Mouse (Mus musculus): ENCODE data around the gene Zfhx3. TPM values are rescaled to one million over a fixed set of nuclear protein-coding genes. Genes with fewer than 3 reads are reported as not detected.

Zfhx3 gene
- polyA plus RNA-seq, 1 experiment from 2014 or later = 15.7 TPM

DNA sequence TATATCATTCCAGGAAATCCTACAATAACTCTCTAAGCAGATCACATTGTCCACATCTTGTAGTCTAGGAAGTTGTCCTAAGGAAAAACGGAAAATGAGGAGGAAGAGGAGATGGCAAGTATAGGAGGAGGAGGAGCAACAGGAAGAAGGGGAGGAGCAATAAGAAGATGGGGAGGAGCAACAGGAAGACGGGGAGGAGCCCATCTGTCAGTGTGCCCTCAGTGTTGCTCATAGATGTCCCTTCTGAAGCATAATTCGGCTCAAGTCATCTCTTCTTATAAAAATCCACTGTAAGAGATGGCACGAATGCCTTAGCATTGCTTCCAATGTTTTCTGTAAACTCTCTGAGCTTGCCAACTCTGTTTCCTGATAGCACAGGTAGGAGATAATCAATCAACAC is 640.8 kb downstream of the Zfhx3 start:
- WGBS = 87% methylated on average over 4 of the region's 4 CpGs
- H3K4me3 ChIP-seq (ENCODE audit: low read depth, low read length) = no peak overlapping the region
- no peak overlapping the region for H3K27ac ChIP-seq (ENCODE audit: low read depth)
- H3K36me3 ChIP-seq (ENCODE audit: control insufficient read depth, insufficient read depth, low read length) = no peaks in the 10 kb centered on the region
- ATAC-seq (replicated peaks; ENCODE audit: low FRiP score, low TSS enrichment, low read depth) (no peak), DNase-seq (ENCODE audit: low spot score) (no peak)
- H3K9ac ChIP-seq (ENCODE audit: low read length) = no peak overlapping the region
- 0 out of 2 replicates have a peak, but pooled peaks cover 6% of the 10 kb centered on the region for H3K4me1 ChIP-seq (replicated peaks; ENCODE audit: control insufficient read depth, insufficient read depth, low read length)
- H3K27me3 ChIP-seq (replicated peaks; ENCODE audit: control insufficient read depth, insufficient read depth, low read length) = no peaks in the 10 kb centered on the region
- H3K9me3 ChIP-seq (ENCODE audit: control insufficient read depth, low read length) = no peaks in the 10 kb centered on the region
- H3K4me2 ChIP-seq (ENCODE audit: low read length) = no peak overlapping the region

DNA sequence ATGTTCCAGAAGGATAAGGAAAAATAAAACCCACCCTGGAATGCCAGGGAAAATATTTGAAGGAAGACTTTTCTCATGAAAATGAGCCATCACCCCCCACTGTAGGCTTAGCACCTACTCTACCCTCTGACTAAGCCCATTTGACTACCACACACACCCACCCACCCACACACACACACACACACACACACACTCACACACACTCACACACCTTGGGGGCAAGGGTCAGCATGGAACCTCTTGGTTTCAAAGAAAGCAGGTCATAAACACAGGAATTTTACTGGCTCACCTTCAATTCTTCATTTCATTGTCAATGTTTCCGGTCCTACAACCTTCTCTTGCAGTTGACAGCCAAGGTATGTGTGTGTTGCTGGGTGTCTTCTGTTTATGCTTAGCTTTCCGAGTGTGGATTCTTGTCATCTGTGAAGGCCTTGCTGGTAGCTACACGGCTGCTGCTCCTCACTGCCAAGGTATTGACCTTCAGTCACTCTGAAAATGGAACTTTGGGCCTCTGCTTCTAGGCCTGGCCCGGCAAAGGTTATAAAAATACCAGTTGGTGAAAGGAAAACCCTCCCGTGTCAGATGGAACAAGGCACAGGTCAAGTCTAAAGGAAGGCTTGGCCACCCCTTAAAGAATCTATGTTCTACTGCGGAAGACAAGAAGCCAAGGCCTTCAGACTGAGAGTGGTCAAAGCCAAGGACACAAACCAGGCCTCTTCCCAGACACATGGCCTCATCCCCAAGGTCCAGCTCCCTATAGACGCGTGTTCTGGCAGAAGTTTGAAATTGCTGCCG is 641.6 kb downstream of the Zfhx3 start:
- Histone ChIP-seq H3K4me2 (ENCODE audit: low read length) (no peak overlapping the region), H3K4me3 (ENCODE audit: low read depth, low read length) (no peak overlapping the region), H3K9me3 (ENCODE audit: control insufficient read depth, low read length) (no peaks in the 10 kb centered on the region), H3K36me3 (ENCODE audit: control insufficient read depth, insufficient read depth, low read length) (no peaks in the 10 kb centered on the region), H3K9ac (ENCODE audit: low read length) (no peak overlapping the region), H3K27me3 (replicated peaks; ENCODE audit: control insufficient read depth, insufficient read depth, low read length) (no peaks in the 10 kb centered on the region), H3K4me1 (replicated peaks; ENCODE audit: control insufficient read depth, insufficient read depth, low read length) (no peaks in the 10 kb centered on the region), H3K27ac (ENCODE audit: low read depth) (no peak overlapping the region)
- WGBS = 62% methylated on average over 9 of the region's 9 CpGs
- ATAC-seq (replicated peaks; ENCODE audit: low FRiP score, low TSS enrichment, low read depth) (no peak), DNase-seq (ENCODE audit: low spot score) (no peak)

DNA sequence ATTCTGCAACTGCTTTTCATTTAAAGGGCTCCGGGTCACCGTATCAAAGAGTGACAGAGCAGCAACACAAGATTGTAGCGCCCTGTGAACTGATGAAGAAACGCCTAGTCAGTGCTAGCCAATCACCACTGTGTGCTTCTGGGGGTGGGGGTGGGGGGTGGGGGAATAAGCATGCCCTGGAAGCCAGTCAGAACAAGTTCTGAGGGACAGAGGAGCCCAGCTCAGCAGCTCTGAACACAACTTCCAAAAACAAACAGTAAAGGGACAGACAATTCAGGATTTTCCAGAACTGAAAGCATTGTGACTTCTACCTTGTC is 642.2 kb downstream of the Zfhx3 start:
- ATAC-seq (replicated peaks; ENCODE audit: low FRiP score, low TSS enrichment, low read depth) (no peak), DNase-seq (ENCODE audit: low spot score) (no peak)
- Histone ChIP-seq H3K4me3 (ENCODE audit: low read depth, low read length) (no peak overlapping the region), H3K9me3 (ENCODE audit: control insufficient read depth, low read length) (no peaks in the 10 kb centered on the region), H3K36me3 (ENCODE audit: control insufficient read depth, insufficient read depth, low read length) (no peaks in the 10 kb centered on the region), H3K27ac (ENCODE audit: low read depth) (no peak overlapping the region), H3K4me2 (ENCODE audit: low read length) (no peak overlapping the region), H3K4me1 (replicated peaks; ENCODE audit: control insufficient read depth, insufficient read depth, low read length) (no peaks in the 10 kb centered on the region), H3K27me3 (replicated peaks; ENCODE audit: control insufficient read depth, insufficient read depth, low read length) (no peaks in the 10 kb centered on the region), H3K9ac (ENCODE audit: low read length) (no peak overlapping the region)
- WGBS = 83% methylated on average over 4 of the region's 4 CpGs

GRCm38 (mm10) chr8:108591037-108591436 is 648.6 kb downstream of the Zfhx3 start:
- no peak overlapping the region for H3K4me3 ChIP-seq (ENCODE audit: low read depth, low read length)
- no peaks in the 10 kb centered on the region for H3K9me3 ChIP-seq (ENCODE audit: control insufficient read depth, low read length)
- H3K4me1 ChIP-seq (replicated peaks; ENCODE audit: control insufficient read depth, insufficient read depth, low read length) = peaks cover 14% of the 10 kb centered on the region; the same call in 1 of the 2 replicates
- H3K27ac ChIP-seq (ENCODE audit: low read depth) = no peak overlapping the region
- ATAC-seq (replicated peaks; ENCODE audit: low FRiP score, low TSS enrichment, low read depth) = no peak
- no peaks in the 10 kb centered on the region for H3K36me3 ChIP-seq (ENCODE audit: control insufficient read depth, insufficient read depth, low read length)
- 78% methylated on average over 7 of the region's 7 CpGs for WGBS
- H3K9ac ChIP-seq (ENCODE audit: low read length) = no peak overlapping the region
- H3K27me3 ChIP-seq (replicated peaks; ENCODE audit: control insufficient read depth, insufficient read depth, low read length) = no peaks in the 10 kb centered on the region
- no peak for DNase-seq (ENCODE audit: low spot score)
- no peak overlapping the region for H3K4me2 ChIP-seq (ENCODE audit: low read length)

DNA sequence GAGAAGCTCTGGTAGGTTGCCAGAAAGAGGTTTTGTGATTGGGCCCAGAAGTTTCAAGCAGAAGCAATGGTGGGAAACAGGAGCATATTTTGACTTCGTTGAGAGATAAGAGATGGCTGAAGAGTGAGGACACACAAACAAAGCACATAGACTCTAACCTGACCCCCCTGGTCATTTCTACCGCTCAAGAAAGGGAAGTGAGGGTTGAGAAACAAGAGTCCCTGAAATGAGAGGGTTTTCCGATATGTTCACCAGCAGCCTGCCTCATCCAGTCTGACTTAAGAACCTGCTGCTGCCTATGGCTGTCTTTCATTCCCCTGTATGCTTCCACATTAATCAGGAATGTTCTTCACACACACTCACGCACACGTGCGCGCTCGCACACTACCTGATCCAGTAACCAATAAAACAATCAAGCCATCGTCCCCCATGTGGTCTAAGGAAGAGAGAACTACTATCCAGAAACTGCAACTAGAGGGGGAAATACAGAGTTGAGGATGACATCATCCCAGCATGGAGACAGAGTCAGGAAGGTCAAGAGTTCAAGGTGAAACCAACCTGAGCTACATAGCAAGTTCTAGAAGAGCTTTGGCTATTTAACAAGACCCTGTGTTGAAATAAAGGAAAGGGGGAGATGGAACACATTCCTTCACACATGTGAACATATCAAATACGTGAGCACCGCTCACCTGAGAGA is 649.7 kb downstream of the Zfhx3 start:
- H3K27ac ChIP-seq (ENCODE audit: low read depth) = no peak overlapping the region
- H3K4me2 ChIP-seq (ENCODE audit: low read length) = no peak overlapping the region
- H3K27me3 ChIP-seq (replicated peaks; ENCODE audit: control insufficient read depth, insufficient read depth, low read length) = no peaks in the 10 kb centered on the region
- DNase-seq (ENCODE audit: low spot score) (no peak), ATAC-seq (replicated peaks; ENCODE audit: low FRiP score, low TSS enrichment, low read depth) (no peak)
- 94% methylated on average over 11 of the region's 11 CpGs for WGBS
- peaks cover 14% of the 10 kb centered on the region; the same call in 1 of the 2 replicates for H3K4me1 ChIP-seq (replicated peaks; ENCODE audit: control insufficient read depth, insufficient read depth, low read length)
- H3K9me3 ChIP-seq (ENCODE audit: control insufficient read depth, low read length) = no peaks in the 10 kb centered on the region
- H3K36me3 ChIP-seq (ENCODE audit: control insufficient read depth, insufficient read depth, low read length) = no peaks in the 10 kb centered on the region
- no peak overlapping the region for H3K9ac ChIP-seq (ENCODE audit: low read length)
- no peak overlapping the region for H3K4me3 ChIP-seq (ENCODE audit: low read depth, low read length)

GRCm38 (mm10) chr8:108592990-108593589 is 650.6 kb downstream of the Zfhx3 start:
- Histone ChIP-seq H3K4me2 (ENCODE audit: low read length) (no peak overlapping the region), H3K36me3 (ENCODE audit: control insufficient read depth, insufficient read depth, low read length) (no peaks in the 10 kb centered on the region), H3K27me3 (replicated peaks; ENCODE audit: control insufficient read depth, insufficient read depth, low read length) (no peaks in the 10 kb centered on the region), H3K9ac (ENCODE audit: low read length) (no peak overlapping the region), H3K9me3 (ENCODE audit: control insufficient read depth, low read length) (no peaks in the 10 kb centered on the region), H3K4me3 (ENCODE audit: low read depth, low read length) (no peak overlapping the region), H3K4me1 (replicated peaks; ENCODE audit: control insufficient read depth, insufficient read depth, low read length) (peaks cover 14% of the 10 kb centered on the region; the same call in 1 of the 2 replicates), H3K27ac (ENCODE audit: low read depth) (no peak overlapping the region)
- 65% methylated on average over 13 of the region's 13 CpGs for WGBS
- DNase-seq (ENCODE audit: low spot score) (no peak), ATAC-seq (replicated peaks; ENCODE audit: low FRiP score, low TSS enrichment, low read depth) (no peak)

GRCm38 (mm10) chr8:108593891-108594290 is 651.4 kb downstream of the Zfhx3 start:
- DNase-seq (ENCODE audit: low spot score) (no peak), ATAC-seq (replicated peaks; ENCODE audit: low FRiP score, low TSS enrichment, low read depth) (no peak)
- Histone ChIP-seq H3K36me3 (ENCODE audit: control insufficient read depth, insufficient read depth, low read length) (no peaks in the 10 kb centered on the region), H3K27me3 (replicated peaks; ENCODE audit: control insufficient read depth, insufficient read depth, low read length) (no peaks in the 10 kb centered on the region), H3K4me2 (ENCODE audit: low read length) (no peak overlapping the region), H3K9ac (ENCODE audit: low read length) (no peak overlapping the region), H3K4me3 (ENCODE audit: low read depth, low read length) (no peak overlapping the region), H3K27ac (ENCODE audit: low read depth) (peak overlapping the region; percentile 62), H3K4me1 (replicated peaks; ENCODE audit: control insufficient read depth, insufficient read depth, low read length) (peaks cover 14% of the 10 kb centered on the region; the same call in 1 of the 2 replicates), H3K9me3 (ENCODE audit: control insufficient read depth, low read length) (no peaks in the 10 kb centered on the region)
- 56% methylated on average over 9 of the region's 9 CpGs for WGBS

DNA sequence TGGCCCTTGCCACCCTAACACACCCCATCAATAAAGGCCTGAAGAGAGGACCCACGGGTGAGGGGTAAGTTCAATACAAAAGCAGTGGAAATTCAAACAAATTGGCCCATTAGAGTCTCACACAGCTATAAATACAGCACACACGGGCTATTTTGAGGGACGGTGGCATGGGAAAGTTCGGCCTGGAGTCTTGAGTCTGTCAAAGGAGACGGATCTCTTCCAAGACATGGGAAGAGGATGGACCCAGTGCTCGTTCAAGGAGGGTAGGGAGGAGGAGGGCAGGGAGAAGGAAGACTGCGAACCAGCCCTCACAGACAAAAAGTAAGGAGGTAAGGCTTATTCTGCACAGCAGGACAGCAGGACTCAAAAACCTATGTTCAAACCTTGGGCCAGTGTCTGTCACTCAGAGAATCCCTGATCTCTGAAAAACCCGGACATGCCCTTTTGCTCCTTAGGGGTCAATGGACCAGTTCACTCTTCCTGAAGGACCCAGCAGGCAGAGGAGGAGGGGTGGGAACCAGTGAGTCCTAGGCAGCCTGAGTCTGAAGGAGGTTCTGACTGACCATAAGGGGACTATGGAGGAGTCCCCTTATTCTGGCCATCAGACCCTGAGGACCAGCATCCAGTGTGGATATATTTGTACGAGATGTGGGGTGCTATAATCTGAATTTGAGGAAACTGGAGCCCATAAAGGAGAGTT is 652.1 kb downstream of the Zfhx3 start:
- DNase-seq (ENCODE audit: low spot score) (no peak), ATAC-seq (replicated peaks; ENCODE audit: low FRiP score, low TSS enrichment, low read depth) (no peak)
- Histone ChIP-seq H3K9me3 (ENCODE audit: control insufficient read depth, low read length) (no peaks in the 10 kb centered on the region), H3K36me3 (ENCODE audit: control insufficient read depth, insufficient read depth, low read length) (no peaks in the 10 kb centered on the region), H3K4me2 (ENCODE audit: low read length) (no peak overlapping the region), H3K4me3 (ENCODE audit: low read depth, low read length) (no peak overlapping the region), H3K27me3 (replicated peaks; ENCODE audit: control insufficient read depth, insufficient read depth, low read length) (no peaks in the 10 kb centered on the region), H3K4me1 (replicated peaks; ENCODE audit: control insufficient read depth, insufficient read depth, low read length) (peaks cover 14% of the 10 kb centered on the region; the same call in 1 of the 2 replicates), H3K9ac (ENCODE audit: low read length) (no peak overlapping the region), H3K27ac (ENCODE audit: low read depth) (peak overlapping the region; percentile 62)
- WGBS = 49% methylated on average over 9 of the region's 9 CpGs
